Mouse (Mus musculus): Measurements from ENCODE around the gene 2010111I01Rik.

- TF ChIP-seq POLR2A (IDR thresholded peaks at IDR 0.05; ENCODE audit: insufficient read length, low read depth) (peak; percentile 37), USF1 (IDR thresholded peaks at IDR 0.05; ENCODE audit: low read depth) (no peak), MAX (IDR thresholded peaks at IDR 0.05; ENCODE audit: low read depth) (no peak), TCF12 (IDR thresholded peaks at IDR 0.05; ENCODE audit: insufficient read depth, poor library complexity, severe bottlenecking) (no peak), E2F4 (IDR thresholded peaks at IDR 0.05; ENCODE audit: insufficient read depth) (no peak)
Measured at GRCm38 (mm10) chr13:63247631-63248030, 282.9 kb downstream of the 2010111I01Rik start.
